Comparison of ENCODE assay signal across 21 mouse cellular contexts in genomic region chr4:87749532-87750234, GRCm38 (mm10).
DNase-seq lines count a peak whose midpoint lies in the region; ATAC-seq and TF ChIP-seq lines count a peak whose summit lies in the region.
"Had no signal": no experiment of that assay in that cellular context is flagged by ENCODE, and none has a peak within 500 bp of the region (broad histone marks: within the 10 kb centered on the region; RNA-seq: fewer than 3 reads in every experiment).

No protein-coding gene starts in this region.

- H3K27ac ChIP-seq in heart, embryonic 11.5 days (ENCODE audit: low read depth, low read length), result no peak overlapping the region
- H3K27ac ChIP-seq in midbrain, embryonic 13.5 days, result no peak overlapping the region
- H3K27ac ChIP-seq in midbrain, embryonic 10.5 days (replicated peaks), result no peak overlapping the region
- no peak overlapping the region for H3K27ac ChIP-seq in midbrain, postnatal 0 days (ENCODE audit: low read depth, low read length)
- H3K27ac ChIP-seq: embryonic facial prominence, embryonic 12.5 days; intestine, embryonic 15.5 days had no signal

- TF ChIP-seq CTCF in midbrain, postnatal 0 days (IDR thresholded peaks at IDR 0.05), result no peak

- no peaks in the 10 kb centered on the region for H3K36me3 ChIP-seq in heart, embryonic 11.5 days (ENCODE audit: control insufficient read depth, insufficient read depth, low read length)
- no peaks in the 10 kb centered on the region for H3K36me3 ChIP-seq in midbrain, embryonic 13.5 days
- no peaks in the 10 kb centered on the region for H3K36me3 ChIP-seq in midbrain, embryonic 10.5 days
- no peaks in the 10 kb centered on the region for H3K36me3 ChIP-seq in midbrain, postnatal 0 days (ENCODE audit: insufficient read depth, low read length)
- H3K36me3 ChIP-seq: embryonic facial prominence, embryonic 12.5 days; G1E; intestine, embryonic 15.5 days had no signal

- no peaks in the 10 kb centered on the region for H3K27me3 ChIP-seq in heart, embryonic 11.5 days (ENCODE audit: control insufficient read depth, insufficient read depth, low read length)
- H3K27me3 ChIP-seq in midbrain, embryonic 13.5 days, result peaks cover 3% of the 10 kb centered on the region; the same call in 1 of the 2 replicates
- H3K27me3 ChIP-seq in midbrain, embryonic 10.5 days (ENCODE audit: low read depth, poor library complexity, severe bottlenecking), result no peaks in the 10 kb centered on the region; the same call in 1 of the 2 replicates
- no peaks in the 10 kb centered on the region for H3K27me3 ChIP-seq in midbrain, postnatal 0 days (ENCODE audit: insufficient read depth, low read length)
- H3K27me3 ChIP-seq: embryonic facial prominence, embryonic 12.5 days; intestine, embryonic 15.5 days had no signal

- DNase-seq in cerebellum, adult 9-10 months, result peak; percentile 8
- DNase-seq in cerebellum, postnatal 25 days, result no peak
- peak; percentile 36 for DNase-seq in heart, adult 11 months
- DNase-seq in midbrain, embryonic 10.5 days (ENCODE audit: low spot score), result no peak
- peak; percentile 70 for DNase-seq in midbrain, postnatal 0 days (ENCODE audit: low spot score)
- no peak for DNase-seq in thymus, postnatal 10 days (ENCODE audit: low spot score in 2 of 2)
- DNase-seq: gastrocnemius, postnatal 10 days; heart, adult 18-20 months; heart, postnatal 36 days; kidney, adult 9 months; kidney, postnatal 25 days; lung, postnatal 36 days; right cerebral cortex, postnatal 14 days; spleen, adult 18-20 months had no signal

- no peak overlapping the region for H3K9ac ChIP-seq in heart, embryonic 11.5 days (ENCODE audit: low read depth, low read length)
- no peak overlapping the region for H3K9ac ChIP-seq in midbrain, embryonic 13.5 days (replicated peaks)
- no peak overlapping the region for H3K9ac ChIP-seq in midbrain, postnatal 0 days (replicated peaks; ENCODE audit: low read length, poor library complexity, severe bottlenecking)
- H3K9ac ChIP-seq: embryonic facial prominence, embryonic 12.5 days; intestine, embryonic 15.5 days had no signal

- H3K9me3 ChIP-seq in heart, embryonic 11.5 days (replicated peaks; ENCODE audit: control insufficient read depth, low read length), result no peaks in the 10 kb centered on the region
- no peaks in the 10 kb centered on the region for H3K9me3 ChIP-seq in midbrain, embryonic 13.5 days
- no peaks in the 10 kb centered on the region for H3K9me3 ChIP-seq in midbrain, embryonic 10.5 days (replicated peaks)
- no peaks in the 10 kb centered on the region for H3K9me3 ChIP-seq in midbrain, postnatal 0 days (ENCODE audit: low read length)
- H3K9me3 ChIP-seq: embryonic facial prominence, embryonic 12.5 days; G1E; intestine, embryonic 15.5 days had no signal

- no peaks in the 10 kb centered on the region for H3K4me1 ChIP-seq in heart, embryonic 11.5 days (ENCODE audit: control insufficient read depth, insufficient read depth, low read length)
- peaks cover 8% of the 10 kb centered on the region; the same call in 1 of the 2 replicates for H3K4me1 ChIP-seq in midbrain, embryonic 13.5 days (replicated peaks)
- H3K4me1 ChIP-seq in midbrain, embryonic 10.5 days, result peaks cover 21% of the 10 kb centered on the region
- H3K4me1 ChIP-seq in midbrain, postnatal 0 days (ENCODE audit: insufficient read depth, low read length), result no peaks in the 10 kb centered on the region
- H3K4me1 ChIP-seq: embryonic facial prominence, embryonic 12.5 days; intestine, embryonic 15.5 days had no signal

- 46% methylated on average over 4 of the region's 4 CpGs for WGBS in heart, embryonic 11.5 days (ENCODE audit: insufficient replicate concordance)
- WGBS in midbrain, embryonic 13.5 days, result 31% methylated on average over 4 of the region's 4 CpGs
- whole genome bisulfite sequencing in midbrain, embryonic 10.5 days, result 58% methylated on average over 4 of the region's 4 CpGs
- 20% methylated on average over 4 of the region's 4 CpGs for WGBS in midbrain, postnatal 0 days

- no peak for ATAC-seq in heart, embryonic 11.5 days (replicated peaks; ENCODE audit: insufficient number of reproducible peaks, low FRiP score, low TSS enrichment)
- ATAC-seq in midbrain, embryonic 13.5 days, result 0 out of 2 replicates have a peak, but pooled peaks have one; percentile 62
- peak; percentile 69 for ATAC-seq in midbrain, postnatal 0 days (ENCODE audit: low FRiP score)
- ATAC-seq: intestine, embryonic 15.5 days had no signal

- no peak overlapping the region for H3K4me2 ChIP-seq in heart, embryonic 11.5 days
- H3K4me2 ChIP-seq in midbrain, embryonic 13.5 days (replicated peaks), result no peak overlapping the region
- H3K4me2 ChIP-seq in midbrain, postnatal 0 days (ENCODE audit: low read depth, low read length, poor library complexity, severe bottlenecking), result no peak overlapping the region
- H3K4me2 ChIP-seq: embryonic facial prominence, embryonic 12.5 days; intestine, embryonic 15.5 days; liver, embryonic 11.5 days had no signal

- no peak overlapping the region for H3K4me3 ChIP-seq in heart, embryonic 11.5 days (ENCODE audit: low read depth, low read length)
- H3K4me3 ChIP-seq in midbrain, embryonic 13.5 days (replicated peaks), result no peak overlapping the region
- H3K4me3 ChIP-seq in midbrain, embryonic 10.5 days, result no peak overlapping the region
- H3K4me3 ChIP-seq in midbrain, postnatal 0 days (ENCODE audit: low read depth, low read length), result no peak overlapping the region
- H3K4me3 ChIP-seq: embryonic facial prominence, embryonic 12.5 days; intestine, embryonic 15.5 days; myocyte had no signal

Comparison
In these comparisons a context has a peak if more than half of its experiments do, and no peak if none do; other contexts are left out.
1. DNase-seq: peak in cerebellum, adult 9-10 months (single experiment), heart, adult 11 months (single experiment) and midbrain, postnatal 0 days (single experiment); none in cerebellum, postnatal 25 days (0 of 2), midbrain, embryonic 10.5 days (single experiment) and thymus, postnatal 10 days (0 of 2).